Mouse (Mus musculus) embryonic fibroblast, embryonic 13.5 days (primary cell): ENCODE measurements at regions not wholly inside any gene's neighbourhood (a gene's known extent, or its start where the extent isn't known, plus 50 kb on each side); places are given as distances from the start of the nearest gene placed in this dataset.

Experiments
- H3K27ac ChIP-seq: 2 replicates; pipeline ENCODE4 v1.5.1; 2012; ENCODE audit warnings: low read length, control low read depth, inconsistent platforms; ENCODE audit not compliant: insufficient read depth
- H3K4me1 ChIP-seq: 2 replicates; pipeline ENCODE4 v1.6.1; 2011; ENCODE audit warnings: low read length; ENCODE audit not compliant: control insufficient read depth, insufficient read depth
- H3K4me3 ChIP-seq: 2 replicates; pipeline ENCODE4 v1.5.1; 2011; ENCODE audit warnings: mild to moderate bottlenecking, control low read depth, low read length; ENCODE audit not compliant: insufficient read depth
- CTCF ChIP-seq: IDR thresholded peaks from 2 replicates; pipeline ENCODE4 v1.5.1; 2011; ENCODE audit warnings: mild to moderate bottlenecking, control low read depth, low read length, moderate library complexity, borderline replicate concordance; ENCODE audit not compliant: insufficient read depth
- POLR2A ChIP-seq: IDR thresholded peaks from 2 replicates; pipeline ENCODE4 v1.6.1; 2011; ENCODE audit warnings: low read depth, mild to moderate bottlenecking, control low read depth, low read length, moderate library complexity

DNA sequence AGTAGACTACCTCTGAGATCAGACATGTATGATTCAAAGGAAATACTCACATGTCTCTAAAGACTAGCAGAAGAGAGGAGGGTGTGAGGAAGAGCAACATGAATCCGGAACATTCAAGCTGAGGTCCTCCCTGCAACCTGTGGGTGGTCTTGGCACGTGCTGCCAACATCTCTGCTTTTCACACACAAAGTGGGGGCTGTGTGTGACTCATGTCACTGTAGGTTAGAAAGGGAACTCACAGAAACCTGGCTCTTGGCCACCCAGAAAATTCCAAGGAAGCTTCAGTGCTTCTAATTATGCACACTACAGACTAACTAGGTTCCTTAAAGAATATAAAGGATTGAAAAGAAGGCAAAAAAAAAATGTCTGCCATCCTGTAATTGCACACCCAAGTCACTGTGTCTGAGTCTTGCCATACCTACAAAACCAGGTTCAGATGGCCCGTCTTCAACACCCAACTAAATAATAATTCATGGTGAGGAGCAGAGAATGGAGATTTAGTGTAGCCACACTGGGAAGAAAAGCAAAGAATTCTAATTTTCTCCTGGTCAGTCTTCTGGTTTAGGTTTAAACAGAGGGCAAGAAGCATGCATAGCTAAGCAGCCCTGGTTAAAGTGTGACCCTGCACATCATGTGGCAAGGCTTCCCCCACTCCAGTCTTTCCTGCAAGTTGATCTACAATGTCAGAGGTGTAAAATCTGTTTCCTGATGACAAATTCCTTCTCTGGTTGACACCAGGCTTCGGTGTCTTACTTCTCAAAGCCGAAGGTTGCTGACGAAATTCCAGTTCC, 673.8 kb upstream of the Arpp21 start:
- H3K27ac ChIP-seq, result no peak overlapping the region
- no peak overlapping the region for H3K4me3 ChIP-seq
- no peaks in the 10 kb centered on the region; the same call in 1 of the 2 replicates for H3K4me1 ChIP-seq
- TF ChIP-seq CTCF, result no peak
- no peak for TF ChIP-seq POLR2A

- H3K4me3 ChIP-seq, result no peak overlapping the region
- TF ChIP-seq POLR2A (no peak), CTCF (no peak)
Observed at GRCm38 (mm10) chr9:112905955-112906354, 670.2 kb upstream of the Arpp21 start.

GRCm38 (mm10) chr9:112864921-112865320, 629.2 kb upstream of the Arpp21 start:
- Histone ChIP-seq H3K27ac (no peak overlapping the region), H3K4me3 (no peak overlapping the region), H3K4me1 (peaks cover 3% of the 10 kb centered on the region)
- TF ChIP-seq CTCF (no peak), POLR2A (no peak)

More at GRCm38 (mm10) chr9:112905955-112906354, 670.2 kb upstream of the Arpp21 start:
- H3K4me1 ChIP-seq, result no peaks in the 10 kb centered on the region; the same call in 1 of the 2 replicates
- no peak overlapping the region for H3K27ac ChIP-seq

GRCm38 (mm10) chr9:112861136-112861535, 625.4 kb upstream of the Arpp21 start:
- peak overlapping the region; percentile 57; the same call in 1 of the 2 replicates for H3K27ac ChIP-seq
- H3K4me1 ChIP-seq, result peaks cover 3% of the 10 kb centered on the region
- TF ChIP-seq CTCF (no peak), POLR2A (no peak)
- H3K4me3 ChIP-seq, result no peak overlapping the region

DNA sequence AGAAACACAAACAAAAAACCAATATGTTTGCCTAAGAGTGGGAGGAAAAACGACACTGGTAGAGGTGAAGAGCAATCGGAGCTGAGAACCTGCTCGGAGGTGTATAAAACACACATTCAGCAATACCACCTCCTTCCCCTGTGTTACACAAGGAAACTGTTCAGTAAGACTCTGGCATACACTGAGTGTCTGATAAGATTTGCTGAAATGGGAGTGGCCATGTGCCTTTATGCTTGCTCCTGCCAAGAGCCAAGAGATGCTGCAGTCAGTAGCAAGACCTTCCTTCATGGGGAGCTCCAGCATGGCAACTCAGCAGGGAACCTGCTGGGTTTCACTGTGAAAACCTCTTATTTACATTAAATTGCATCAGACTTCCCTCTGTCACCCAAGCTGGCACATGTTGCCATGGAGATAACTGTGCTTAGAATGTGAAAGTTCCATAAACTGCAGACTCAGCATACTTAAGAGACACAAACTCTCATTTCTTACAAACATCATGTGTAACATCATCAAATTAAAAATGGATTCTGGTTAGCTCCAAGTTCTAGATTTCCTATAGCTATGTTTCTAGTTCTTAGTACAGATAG, 624.7 kb upstream of the Arpp21 start:
- TF ChIP-seq CTCF, result no peak
- TF ChIP-seq POLR2A, result no peak
- Histone ChIP-seq H3K4me1 (peaks cover 3% of the 10 kb centered on the region), H3K4me3 (no peak overlapping the region), H3K27ac (no peak overlapping the region)

GRCm38 (mm10) chr9:112841473-112841872, 605.7 kb upstream of the Arpp21 start:
- Histone ChIP-seq H3K27ac (no peak overlapping the region), H3K4me3 (no peak overlapping the region), H3K4me1 (no peaks in the 10 kb centered on the region)
- TF ChIP-seq POLR2A, result no peak
- TF ChIP-seq CTCF, result no peak

DNA sequence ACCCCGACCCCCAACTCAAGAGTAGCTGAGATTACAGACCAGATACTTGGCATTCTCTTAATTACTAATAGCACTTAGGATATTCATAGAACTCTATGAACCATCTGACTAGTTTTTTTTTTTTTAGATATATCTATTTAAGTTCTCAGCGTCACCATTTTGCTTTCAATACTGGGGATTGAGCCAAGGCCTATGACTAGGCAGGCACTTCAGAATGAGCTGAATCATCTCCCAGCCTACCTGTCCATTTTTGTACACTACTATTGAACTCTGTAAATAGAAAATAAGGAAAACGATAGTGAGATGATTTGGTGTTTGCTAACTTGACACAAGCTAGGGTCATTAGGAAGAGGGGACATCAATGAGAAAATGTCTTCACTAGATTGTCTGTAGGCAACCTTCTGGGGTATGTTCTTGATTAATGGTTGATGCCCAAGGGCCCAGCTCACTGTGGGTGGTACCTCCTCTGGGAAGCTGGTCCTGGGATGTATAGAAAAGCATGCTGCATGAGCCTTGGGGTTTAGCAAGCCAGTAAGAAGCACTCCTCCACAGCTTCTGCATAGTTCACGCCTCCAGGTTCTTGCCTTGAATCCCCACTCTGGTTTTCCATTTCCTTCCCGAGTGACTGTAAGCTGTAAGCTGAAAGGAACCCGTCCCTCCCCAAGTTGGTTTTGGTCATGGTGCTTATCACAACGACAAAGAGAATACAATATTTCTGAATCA, 603.5 kb upstream of the Arpp21 start:
- no peak overlapping the region for H3K27ac ChIP-seq
- no peaks in the 10 kb centered on the region for H3K4me1 ChIP-seq
- no peak overlapping the region for H3K4me3 ChIP-seq
- TF ChIP-seq POLR2A (no peak), CTCF (no peak)

DNA sequence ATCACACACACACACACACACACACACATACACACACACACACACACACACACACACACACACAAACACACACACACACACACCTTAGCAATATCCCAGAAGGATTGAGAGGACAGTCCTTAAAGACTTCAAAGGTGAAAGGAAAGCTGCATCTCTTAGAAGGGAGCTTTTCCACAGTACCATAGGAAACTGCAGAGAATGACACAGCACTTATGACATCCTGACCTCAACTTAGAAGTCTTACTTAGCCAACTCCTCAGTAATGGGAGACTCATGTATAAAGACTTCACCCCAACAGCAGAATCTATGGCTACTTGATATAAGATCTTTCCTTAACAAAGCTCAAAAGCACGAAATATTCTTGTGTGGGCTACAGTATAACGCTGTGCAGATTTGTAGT, 601.8 kb upstream of the Arpp21 start:
- Histone ChIP-seq H3K4me1 (no peaks in the 10 kb centered on the region), H3K27ac (peak overlapping the region; percentile 26; the same call in 1 of the 2 replicates), H3K4me3 (no peak overlapping the region)
- no peak for TF ChIP-seq POLR2A
- no peak for TF ChIP-seq CTCF

GRCm38 (mm10) chr9:112834441-112835245, 598.9 kb upstream of the Arpp21 start:
- TF ChIP-seq CTCF (no peak), POLR2A (no peak)
- peaks cover 5% of the 10 kb centered on the region; the same call in 1 of the 2 replicates for H3K4me1 ChIP-seq
- H3K27ac ChIP-seq, result no peak overlapping the region
- no peak overlapping the region for H3K4me3 ChIP-seq
